Mouse (Mus musculus): Measurements from ENCODE around the gene Cacna1e.

Gene Cacna1e

GRCm38 (mm10) chr1:154784862-154785261, 99.4 kb downstream of the Cacna1e start:
- DNase-seq (ENCODE audit: low spot score in 2 of 2): no peak

GRCm38 (mm10) chr1:154783521-154783920, 100.8 kb downstream of the Cacna1e start:
- DNase-seq (ENCODE audit: low spot score in 2 of 2): no peak

- no peak for DNase-seq (ENCODE audit: low spot score in 2 of 2)
Measured at GRCm38 (mm10) chr1:154779908-154780514, 104.3 kb downstream of the Cacna1e start.

- DNase-seq (ENCODE audit: low spot score in 2 of 2): no peak
Measured at GRCm38 (mm10) chr1:154776344-154776743, 108.0 kb downstream of the Cacna1e start.

- DNase-seq (ENCODE audit: low spot score in 2 of 2): no peak
Measured at GRCm38 (mm10) chr1:154774468-154774867, 109.8 kb downstream of the Cacna1e start.

- DNase-seq (ENCODE audit: low spot score in 2 of 2): no peak
Measured at GRCm38 (mm10) chr1:154771111-154771510, 113.2 kb downstream of the Cacna1e start.

GRCm38 (mm10) chr1:154770542-154770941, 113.8 kb downstream of the Cacna1e start:
- DNase-seq (ENCODE audit: low spot score in 2 of 2): no peak

GRCm38 (mm10) chr1:154763132-154763531, 121.2 kb downstream of the Cacna1e start:
- no peak for DNase-seq (ENCODE audit: low spot score in 2 of 2)

GRCm38 (mm10) chr1:154752081-154752480, 132.2 kb downstream of the Cacna1e start:
- DNase-seq (ENCODE audit: low spot score in 2 of 2): no peak

GRCm38 (mm10) chr1:154748531-154748930, 135.8 kb downstream of the Cacna1e start:
- DNase-seq (ENCODE audit: low spot score in 2 of 2): no peak

- no peak for DNase-seq (ENCODE audit: low spot score in 2 of 2)
Measured at GRCm38 (mm10) chr1:154745241-154745640, 139.1 kb downstream of the Cacna1e start.

- DNase-seq (ENCODE audit: low spot score in 2 of 2): no peak
Measured at GRCm38 (mm10) chr1:154730411-154730961, 153.8 kb downstream of the Cacna1e start.

GRCm38 (mm10) chr1:154729269-154729980, 154.9 kb downstream of the Cacna1e start:
- DNase-seq (ENCODE audit: low spot score in 2 of 2): peak; percentile 63 to 89

GRCm38 (mm10) chr1:154728682-154729081, 155.6 kb downstream of the Cacna1e start:
- DNase-seq (ENCODE audit: low spot score in 2 of 2): no peak

- no peak for DNase-seq (ENCODE audit: low spot score in 2 of 2)
Measured at GRCm38 (mm10) chr1:154727696-154728095, 156.6 kb downstream of the Cacna1e start.

- no peak for DNase-seq (ENCODE audit: low spot score in 2 of 2)
Measured at GRCm38 (mm10) chr1:154726361-154727161, 157.7 kb downstream of the Cacna1e start.

- no peak for DNase-seq (ENCODE audit: low spot score in 2 of 2)
Measured at GRCm38 (mm10) chr1:154725356-154726320, 158.7 kb downstream of the Cacna1e start.

- no peak for DNase-seq (ENCODE audit: low spot score in 2 of 2)
Measured at GRCm38 (mm10) chr1:154723537-154724286, 160.6 kb downstream of the Cacna1e start.

- DNase-seq (ENCODE audit: low spot score in 2 of 2): no peak
Measured at GRCm38 (mm10) chr1:154723078-154723477, 161.2 kb downstream of the Cacna1e start.

GRCm38 (mm10) chr1:154715596-154715995, 168.7 kb downstream of the Cacna1e start:
- no peak for DNase-seq (ENCODE audit: low spot score in 2 of 2)
